Mouse (Mus musculus) Muller cell, postnatal 12 days (primary cell): Measurements from ENCODE around the gene Mup20.
"Not testable (repeated sequence)": the region's sequence is repeated elsewhere in the genome, so short reads cannot be mapped to it uniquely, and the experiment has no call there.

Experiments used
- DNase-seq: peaks from one replicate; pipeline ENCODE4 v3.0.0-alpha.2; 2015; ENCODE audit errors: inconsistent ontology term

The Mup20 gene

DNA sequence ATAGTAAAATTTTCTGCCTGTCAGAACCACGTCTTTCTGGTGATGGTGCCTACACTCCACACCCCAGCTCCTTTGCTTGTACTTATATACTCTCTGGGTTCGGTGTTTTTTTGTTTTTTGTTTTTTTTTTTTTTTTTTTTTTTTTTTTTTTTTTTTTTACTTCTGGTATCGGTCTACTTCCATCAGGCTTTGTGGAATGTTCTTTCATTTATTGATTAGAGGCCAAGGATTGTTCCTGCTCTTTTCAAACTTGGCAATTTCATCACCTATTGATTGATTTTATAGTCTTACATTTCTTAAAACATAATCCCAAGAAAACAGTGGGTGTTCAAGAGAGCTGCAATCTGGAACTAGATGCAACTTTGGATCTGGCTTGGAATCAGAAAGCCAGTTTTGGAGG, at the start of gene Mup20:
Gene Mup20 (minus strand): TSS at position 101 of the 400 bp plus-strand sequence.
- DNase-seq, result not testable (repeated sequence)

DNA sequence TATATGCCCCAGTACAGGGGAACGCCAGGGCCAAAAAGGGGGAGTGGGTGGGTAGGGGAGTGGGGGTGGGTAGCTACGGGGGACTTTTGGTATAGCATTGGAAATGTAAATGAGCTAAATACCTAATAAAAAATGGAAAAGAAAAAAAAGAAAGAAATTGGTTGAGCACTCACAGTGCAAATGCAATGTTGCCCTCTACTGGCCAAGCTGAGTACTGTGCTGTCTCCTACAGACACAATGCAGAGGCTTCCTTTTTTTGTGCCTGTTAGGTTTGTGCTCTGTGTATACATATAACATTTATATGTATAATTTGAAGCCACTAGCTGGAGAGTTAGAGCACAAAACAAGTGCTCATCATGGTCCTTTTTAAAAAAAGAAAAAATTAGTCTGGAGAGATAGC, 49.4 kb upstream of the Mup20 start:
- DNase-seq, result not testable (repeated sequence)

DNA sequence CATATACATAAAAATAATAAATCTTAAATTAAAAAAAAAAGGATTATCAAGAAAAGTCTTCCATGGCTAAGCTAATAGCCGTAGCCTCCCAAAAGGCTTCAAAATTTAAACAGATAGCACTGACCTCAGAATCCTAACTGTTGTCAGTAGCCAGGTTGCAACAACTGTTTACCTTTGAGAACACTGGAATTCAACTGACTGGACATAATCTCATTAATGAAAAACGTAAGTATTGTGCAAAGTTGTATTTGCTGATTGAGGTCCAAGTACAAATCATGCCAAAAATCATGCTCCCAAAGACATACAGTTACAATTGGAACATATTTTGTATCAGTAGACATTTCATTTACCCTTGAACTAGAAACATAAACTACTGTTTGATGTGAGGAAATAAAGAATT, 34.0 kb upstream of the Mup20 start:
- no peak for DNase-seq

DNA sequence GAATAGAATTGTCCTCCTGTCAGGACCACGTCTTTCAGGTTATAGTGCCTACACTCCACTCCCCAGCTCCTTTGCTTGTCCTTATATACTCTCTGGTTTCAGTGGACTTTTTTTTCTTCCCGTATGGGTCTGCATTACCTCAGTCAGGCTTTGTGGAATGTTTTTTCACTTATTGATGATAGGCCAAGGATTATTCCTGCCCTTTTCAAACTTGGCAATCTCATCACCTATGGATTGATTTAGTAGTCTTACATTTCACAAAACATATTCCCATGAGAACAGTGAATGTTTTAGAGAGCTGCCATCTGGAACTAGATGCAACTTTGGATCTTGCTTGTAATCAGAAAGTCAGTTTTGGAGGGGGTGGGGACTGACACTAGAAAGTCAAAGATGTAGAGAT, 33.3 kb upstream of the Mup20 start, which contains the start of gene Mup3:
Gene Mup3 (minus strand): TSS at position 102 of the 400 bp plus-strand sequence.
- no peak for DNase-seq

DNA sequence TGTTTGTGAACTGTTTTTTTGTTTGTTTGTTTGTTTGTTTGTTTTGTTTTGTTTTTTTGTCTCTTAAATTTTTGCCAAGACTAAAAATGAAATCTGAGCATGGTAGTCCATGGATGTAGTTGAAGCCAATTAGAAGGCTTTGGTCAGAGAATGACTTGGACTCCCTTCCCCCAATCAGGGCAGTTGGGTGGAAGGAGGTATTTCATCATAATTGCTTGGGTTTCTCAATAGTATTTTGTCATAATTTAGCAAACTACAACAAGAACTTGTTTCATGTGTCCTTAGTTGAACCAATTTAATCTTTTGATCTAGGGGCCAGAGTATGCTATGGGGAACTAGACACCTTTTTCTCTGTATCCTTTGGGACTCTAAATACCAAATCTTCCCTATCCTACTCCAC, 28.8 kb upstream of the Mup20 start:
- DNase-seq, result no peak

DNA sequence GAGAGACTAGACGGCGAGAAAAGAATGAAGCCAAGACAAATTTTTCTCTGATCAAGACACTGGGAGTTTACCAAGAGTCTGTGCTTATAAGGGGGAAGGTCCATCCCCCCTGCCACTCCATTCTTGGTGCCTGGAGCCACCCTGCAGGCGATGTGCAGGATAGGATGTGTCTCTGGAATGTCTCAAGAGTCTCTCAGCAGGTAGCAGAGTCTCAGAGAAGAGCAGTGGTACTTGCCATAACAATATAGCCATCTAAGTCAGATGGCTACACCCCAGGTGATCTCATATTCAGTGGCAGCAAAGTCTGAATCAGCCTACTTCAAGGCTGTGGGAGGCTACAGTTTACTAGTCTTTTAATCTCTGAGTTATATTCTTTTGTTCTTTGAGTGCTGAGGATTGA, 21.2 kb upstream of the Mup20 start:
- DNase-seq, result no peak

DNA sequence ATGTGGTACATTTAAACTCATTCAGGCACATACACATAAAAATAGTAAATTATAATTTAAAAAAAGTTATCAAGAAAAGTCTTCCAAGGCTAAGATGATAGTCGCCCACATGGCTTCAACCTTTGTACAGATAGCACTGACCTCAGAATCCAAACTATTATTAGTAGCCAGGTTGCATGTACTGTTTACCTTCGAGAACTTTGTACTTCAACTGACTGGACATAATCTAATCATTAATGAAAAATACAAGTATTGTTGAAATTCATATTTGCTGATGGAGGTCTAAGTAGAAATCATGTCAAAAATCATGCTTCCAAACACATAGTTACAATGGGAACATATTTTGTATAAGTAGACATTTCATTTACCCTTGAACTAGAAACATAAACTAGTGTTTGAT, 822 bp upstream of the Mup20 start:
- not testable (repeated sequence) for DNase-seq

DNA sequence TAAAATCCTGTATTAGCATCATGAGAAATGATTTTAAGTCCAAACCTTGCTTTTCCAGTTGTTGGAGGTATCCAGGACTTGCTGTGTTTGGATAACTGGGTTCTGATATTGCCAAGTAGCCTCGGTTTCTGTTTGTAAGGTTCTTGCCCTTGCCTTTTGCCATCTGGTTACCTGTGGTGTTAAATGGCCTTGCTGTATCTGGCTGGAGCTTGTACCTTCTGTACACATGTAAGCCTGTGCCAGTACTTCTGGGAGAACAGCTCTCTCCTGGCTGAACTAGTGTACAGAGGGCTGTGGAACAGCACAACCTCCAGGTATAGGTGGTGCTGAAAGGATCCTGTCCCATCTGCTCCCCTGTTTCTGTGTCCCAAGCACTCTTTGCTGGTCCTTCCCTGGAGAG, 27.7 kb downstream of the Mup20 start:
- DNase-seq, result no peak

DNA sequence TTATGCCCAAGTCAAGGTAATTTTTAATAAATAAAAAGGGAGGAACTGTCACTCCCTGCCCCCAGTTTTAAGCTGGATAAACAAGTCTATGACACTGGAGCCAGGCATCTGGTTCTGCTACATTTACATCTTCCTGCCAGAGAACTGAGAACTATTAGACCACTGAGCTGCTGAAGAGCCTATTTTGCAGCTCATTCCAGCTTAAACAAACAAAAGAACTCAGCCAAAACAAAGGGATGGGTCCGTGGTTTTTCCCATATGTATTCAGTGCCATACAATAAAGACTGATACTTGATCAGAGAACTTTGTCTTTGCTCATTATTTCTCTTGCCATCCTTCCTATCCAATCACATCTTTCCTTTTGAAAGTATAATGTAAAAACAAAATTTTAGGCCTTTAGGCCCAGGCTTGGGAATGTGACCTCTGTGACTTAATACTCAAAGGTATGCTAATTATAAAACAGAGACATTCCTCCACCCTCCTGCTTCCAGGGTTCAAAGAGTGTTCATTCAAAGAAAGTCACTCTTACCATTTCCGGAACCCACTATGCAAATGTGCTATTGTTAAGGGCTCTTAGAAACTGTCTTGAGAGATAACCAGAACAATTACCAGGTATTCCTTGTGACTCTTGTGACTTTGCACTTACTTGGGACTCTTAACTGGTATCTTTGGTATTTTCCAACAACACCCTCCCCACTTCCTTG, 29.6 kb downstream of the Mup20 start:
- no peak for DNase-seq

DNA sequence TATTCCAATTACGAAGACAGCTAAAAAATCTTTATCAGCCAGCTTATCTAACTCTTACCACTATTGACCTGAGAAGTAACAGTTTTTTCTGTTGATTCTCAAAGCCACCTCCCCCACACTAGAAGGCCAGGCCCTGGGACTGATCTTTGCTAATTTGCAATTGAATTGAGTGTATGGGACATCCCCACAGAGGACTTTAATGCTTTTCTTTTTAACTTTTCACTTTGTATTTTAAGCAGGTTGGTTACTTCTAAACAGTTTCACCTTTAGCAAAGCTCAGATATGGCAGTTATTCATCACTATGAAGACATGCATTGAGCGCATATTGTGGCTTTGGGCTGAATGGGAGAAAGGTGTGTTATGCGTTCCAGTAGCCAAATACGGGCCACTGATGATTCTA, 30.3 kb downstream of the Mup20 start:
- DNase-seq, result no peak

DNA sequence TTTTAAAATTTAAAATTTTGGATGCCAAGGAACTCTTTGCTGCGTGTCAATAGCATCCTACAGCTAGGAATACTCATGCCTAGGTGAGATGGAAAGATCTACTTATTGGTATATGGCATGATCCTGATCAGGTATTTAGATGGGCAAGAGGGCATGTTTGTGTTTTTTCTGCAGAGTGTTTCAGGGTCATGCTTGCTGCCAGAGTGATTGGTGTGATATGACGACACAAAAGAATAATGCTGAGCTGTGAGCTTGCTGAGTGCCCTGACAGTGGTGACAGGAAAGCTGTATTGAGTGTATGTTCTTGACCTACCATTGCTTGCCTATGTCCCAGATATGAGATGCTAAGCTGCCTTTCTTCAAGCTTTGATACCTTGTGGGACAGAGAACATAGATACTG, 30.8 kb downstream of the Mup20 start:
- no peak for DNase-seq

DNA sequence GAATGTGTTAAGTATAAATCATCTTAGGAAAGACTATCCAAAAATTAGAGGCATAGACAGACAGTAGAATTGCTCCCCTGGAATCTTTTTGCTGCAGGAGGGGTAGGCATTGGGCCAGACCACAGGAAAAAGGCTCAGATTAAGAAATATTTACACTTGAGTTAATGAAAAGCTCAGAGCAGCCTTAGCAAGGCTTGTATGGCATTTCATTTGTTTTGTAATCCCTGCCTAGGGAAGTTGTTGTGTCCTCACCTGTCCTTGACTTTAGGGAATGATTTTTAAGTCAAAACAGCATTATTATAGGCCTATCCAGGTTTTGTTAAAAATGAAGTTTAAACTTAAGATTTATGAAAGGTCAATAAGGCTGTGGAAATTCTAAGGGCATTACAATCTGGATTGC, 33.4 kb downstream of the Mup20 start:
- not testable (repeated sequence) for DNase-seq
